Mouse (Mus musculus) forebrain, embryonic 11.5 days (tissue): ENCODE measurements around the gene Tulp2. TPM values are rescaled to one million over a fixed set of nuclear protein-coding genes. Genes with fewer than 3 reads are reported as not detected.
A peak's percentile ranks its signal among the peaks of the same experiment; 100 is the strongest.
"Not testable (repeated sequence)": the region's sequence is repeated elsewhere in the genome, so short reads cannot be mapped to it uniquely, and the experiment has no call there.

Experiments
- ATAC-seq: fragments of 200-750 bp; cut with Nextera tagmentation; replicated peaks from 2 replicates; pipeline ENCODE4 v1.8.0; 2017; ENCODE audit warnings: moderate TSS enrichment; ENCODE audit not compliant: low FRiP score
- DNase-seq: peaks from one replicate; pipeline ENCODE4 v3.0.0-alpha.2; 2017; ENCODE audit warnings: low spot score
- H3K27ac ChIP-seq: fragments of 300-500 bp; sonication (generic); 2 replicates; pipeline ENCODE4 v1.5.1; 2014; ENCODE audit warnings: low read depth, low read length
- H3K27me3 ChIP-seq: fragments of 300-500 bp; sonication (generic); 2 replicates; pipeline ENCODE4 v1.6.1; 2014; ENCODE audit warnings: mild to moderate bottlenecking, low read length, mixed read lengths; ENCODE audit not compliant: control insufficient read depth, insufficient read depth
- H3K36me3 ChIP-seq: fragments of 300-500 bp; sonication (generic); 2 replicates; pipeline ENCODE4 v1.6.1; 2014; ENCODE audit warnings: mild to moderate bottlenecking, low read length, moderate library complexity, mixed read lengths; ENCODE audit not compliant: control insufficient read depth, insufficient read depth
- H3K4me1 ChIP-seq: fragments of 300-500 bp; sonication (generic); replicated peaks from 2 replicates; pipeline ENCODE4 v1.6.1; 2014; ENCODE audit warnings: low read length, mixed read lengths; ENCODE audit not compliant: control insufficient read depth, insufficient read depth
- H3K4me2 ChIP-seq: fragments of 300-500 bp; sonication (generic); 2 replicates; pipeline ENCODE4 v1.6.1; 2014; ENCODE audit warnings: low read depth, mild to moderate bottlenecking, low read length, moderate library complexity, mixed read lengths; ENCODE audit not compliant: severe bottlenecking
- H3K4me3 ChIP-seq: fragments of 300-500 bp; sonication (generic); 2 replicates; pipeline ENCODE4 v1.5.1; 2014; ENCODE audit warnings: low read depth, low read length
- H3K9ac ChIP-seq: fragments of 300-500 bp; sonication (generic); 2 replicates; pipeline ENCODE4 v1.6.1; 2014; ENCODE audit warnings: low read length
- H3K9me3 ChIP-seq: fragments of 300-500 bp; sonication (generic); 2 replicates; pipeline ENCODE4 v1.6.1; 2016; ENCODE audit warnings: low read length, mixed read lengths; ENCODE audit not compliant: control insufficient read depth
- WGBS: fragments of 180-500 bp; shearing (Covaris S2); extraction: QIAGEN DNeasy Blood & Tissue Kit; methylation state at CpG from one replicate; pipeline ENCODE4 v1.1.7; 2014; 5-methylcytosine and 5-hydroxymethylcytosine counted together
- polyA plus RNA-seq: library from polyadenylated mRNA; unstranded; fragments of >200 nt; fragmentation: Nextera tagmentation; extraction: Ambion mirVana; gene quantifications from 2 replicates; pipeline ENCODE4 v1.2.1, GENCODE M21; 2014

Gene Tulp2
- polyA plus RNA-seq, 1 experiment from 2014 or later: 0.29 TPM

DNA sequence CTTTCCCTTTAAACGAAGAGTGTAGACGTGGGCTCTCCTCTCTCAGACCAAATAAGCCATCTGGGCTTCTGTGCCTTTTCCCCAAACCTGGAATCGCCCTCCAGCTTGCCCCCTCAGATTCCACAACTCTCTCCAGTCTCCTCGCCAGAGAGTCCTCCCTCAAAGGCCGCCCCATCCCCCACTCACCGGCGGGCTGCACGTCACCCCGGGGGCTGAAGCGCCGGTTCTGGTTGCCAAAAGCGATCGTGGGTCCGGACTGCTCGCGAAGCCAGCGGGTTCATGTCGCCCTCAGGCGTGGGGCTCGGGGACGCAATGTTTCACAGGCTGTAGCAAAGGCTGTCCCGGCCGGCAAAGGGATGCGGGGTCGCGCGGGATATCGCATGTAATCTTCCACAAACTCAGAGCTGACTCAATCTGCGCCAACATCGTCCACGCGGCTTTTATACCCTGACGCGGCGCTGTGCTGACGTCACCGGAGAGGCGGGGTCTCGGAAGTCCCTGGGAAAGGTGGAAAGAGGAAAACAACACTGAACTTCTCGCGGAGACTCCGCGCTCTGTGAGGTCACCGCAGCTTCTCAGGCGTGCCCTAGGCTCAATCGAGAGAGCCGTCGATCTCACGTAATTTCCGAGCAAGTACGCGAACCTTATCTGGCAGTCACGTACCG lies 44.3 kb downstream of the Tulp2 start, which contains the start of the genes Ppp1r15a and Plekha4:
Gene Ppp1r15a (minus strand): TSS at position 460 of the 665 bp plus-strand sequence.
Gene Plekha4 (plus strand): TSS at position 522 of the 665 bp plus-strand sequence.
- Histone ChIP-seq H3K4me3 (peak within 1 kb of the TSS; percentile 68), H3K9ac (peak within 1 kb of the TSS; percentile 75), H3K4me2 (peak within 1 kb of the TSS; percentile 43), H3K9me3 (no peaks in the 10 kb centered on the region), H3K36me3 (no peaks in the 10 kb centered on the region; the same call in 1 of the 2 replicates), H3K4me1 (peaks cover 7% of the 10 kb centered on the region; the same call in 1 of the 2 replicates), H3K27me3 (no peaks in the 10 kb centered on the region), H3K27ac (peak within 1 kb of the TSS; percentile 42; the same call in 1 of the 2 replicates)
- ATAC-seq: peak; percentile 81
- WGBS: under 1% methylated on average over 54 of the region's 54 CpGs
- peak; percentile 97 for DNase-seq

DNA sequence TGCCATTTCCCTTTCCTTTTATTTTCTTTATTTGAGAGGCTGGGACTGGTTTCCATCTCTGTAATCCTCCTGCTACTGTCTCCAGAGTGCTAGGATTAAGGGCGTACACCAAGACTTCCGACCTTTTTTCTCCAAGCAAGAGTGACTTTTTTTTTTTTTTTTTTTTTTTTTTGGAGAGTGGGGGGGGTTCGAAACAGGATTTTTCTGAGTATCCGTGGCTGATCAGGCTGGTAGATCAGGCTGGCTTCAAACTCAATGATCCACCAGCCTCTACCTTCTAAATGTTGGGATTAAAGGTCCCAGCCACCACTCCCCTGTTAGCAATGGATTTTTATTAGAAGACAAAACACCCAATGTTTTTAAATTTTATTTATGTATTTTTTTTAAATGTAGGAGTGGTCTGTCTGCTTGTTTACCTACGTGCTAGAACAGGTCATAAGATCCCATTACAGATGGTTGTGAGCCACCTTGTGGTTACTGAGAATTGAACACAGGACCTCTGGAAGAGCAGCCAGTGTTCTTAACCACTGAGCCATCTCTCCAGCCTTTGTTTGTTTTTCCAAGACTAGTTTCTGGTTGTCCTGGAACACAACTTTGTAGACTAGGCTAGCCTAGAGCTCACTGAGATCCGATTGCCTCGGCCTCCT lies 44.9 kb downstream of the Tulp2 start:
- ATAC-seq (no peak), DNase-seq (no peak)
- H3K27me3 ChIP-seq: no peaks in the 10 kb centered on the region
- peak overlapping the region; percentile 75; the same call in 1 of the 2 replicates for H3K9ac ChIP-seq
- H3K4me2 ChIP-seq: peak overlapping the region; percentile 43
- H3K4me3 ChIP-seq: peak overlapping the region; percentile 68
- 0 out of 2 replicates have a peak overlapping the region, but pooled peaks have one; percentile 42 for H3K27ac ChIP-seq
- H3K4me1 ChIP-seq: peaks cover 7% of the 10 kb centered on the region; the same call in 1 of the 2 replicates
- no peaks in the 10 kb centered on the region; the same call in 1 of the 2 replicates for H3K36me3 ChIP-seq
- no peaks in the 10 kb centered on the region for H3K9me3 ChIP-seq
- 31% methylated on average over 7 of the region's 7 CpGs for WGBS

DNA sequence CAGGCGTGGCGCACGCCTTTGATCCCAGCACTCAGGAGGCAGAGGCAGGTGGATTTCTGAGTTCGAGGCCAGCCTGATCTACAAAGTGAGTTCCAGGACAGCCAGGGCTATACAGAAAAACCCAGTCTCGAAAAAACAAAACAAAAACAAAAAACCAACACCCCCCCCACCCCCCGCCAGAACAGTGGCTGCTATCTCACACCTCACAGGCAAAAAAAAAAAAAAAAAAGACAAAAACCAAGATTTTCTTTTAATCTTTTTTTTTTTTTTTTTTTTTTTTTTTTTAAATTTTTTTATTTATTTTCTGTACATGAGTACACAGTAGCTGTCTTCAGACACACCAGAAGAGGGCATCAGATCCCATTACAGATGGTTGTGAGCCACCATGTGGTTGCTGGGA lies 45.5 kb downstream of the Tulp2 start:
- H3K9ac ChIP-seq, DNase-seq: not testable (repeated sequence)

DNA sequence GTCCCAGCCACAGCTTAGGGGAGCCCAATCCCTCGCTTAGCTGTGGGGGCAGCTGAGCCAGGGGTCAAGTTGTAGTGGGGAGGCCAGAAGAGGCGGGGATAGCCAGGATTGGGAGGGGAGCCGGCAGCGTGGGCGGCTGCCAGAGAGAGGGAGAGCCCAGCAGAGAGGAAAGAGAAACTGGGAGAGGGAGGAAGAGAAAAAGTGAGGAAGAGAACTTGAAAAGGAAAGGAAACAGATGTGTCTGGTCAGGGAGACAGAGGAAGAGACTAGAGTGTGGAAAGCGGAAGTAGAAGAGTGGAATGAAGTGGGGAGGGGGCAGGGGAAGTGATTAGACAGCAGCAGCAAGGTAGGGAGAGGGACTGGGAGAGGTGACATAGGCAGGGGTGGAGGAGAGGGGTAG lies 47.8 kb downstream of the Tulp2 start:
- H3K27me3 ChIP-seq: no peaks in the 10 kb centered on the region
- H3K9ac ChIP-seq: no peak overlapping the region
- DNase-seq: no peak
- peaks cover 7% of the 10 kb centered on the region; the same call in 1 of the 2 replicates for H3K4me1 ChIP-seq
- H3K27ac ChIP-seq: no peak overlapping the region
- no peaks in the 10 kb centered on the region for H3K36me3 ChIP-seq
- 22% methylated on average over 6 of the region's 6 CpGs for WGBS
- no peak overlapping the region for H3K4me2 ChIP-seq
- H3K4me3 ChIP-seq: no peak overlapping the region
- H3K9me3 ChIP-seq: no peaks in the 10 kb centered on the region
- ATAC-seq: no peak

More for the DNA sequence above, 45.5 kb downstream of the Tulp2 start:
- not testable (repeated sequence) for H3K4me1 ChIP-seq, H3K4me3 ChIP-seq, H3K4me2 ChIP-seq, H3K36me3 ChIP-seq, H3K9me3 ChIP-seq, ATAC-seq, H3K27ac ChIP-seq, H3K27me3 ChIP-seq
- 94% methylated on average over 6 of the region's 6 CpGs for WGBS

DNA sequence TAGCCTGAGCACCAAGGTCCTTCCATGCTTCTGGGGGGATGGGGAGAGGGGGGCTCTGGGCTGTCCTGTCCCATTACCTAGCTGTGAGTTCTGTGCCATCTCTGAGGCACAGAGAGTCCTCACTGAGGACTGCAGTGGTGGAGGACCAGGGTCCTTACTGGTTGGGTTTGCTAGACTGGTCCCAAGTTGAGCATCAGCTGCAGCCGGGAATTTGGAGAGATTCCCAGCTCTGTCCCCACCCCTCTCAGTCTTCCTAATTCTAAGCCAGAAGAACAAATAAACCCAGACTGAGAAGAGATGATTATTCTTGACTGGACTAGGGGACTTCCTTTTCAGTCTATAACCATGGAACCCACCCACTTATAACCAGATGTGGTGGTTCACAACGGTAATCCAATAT lies 49.0 kb downstream of the Tulp2 start:
- Histone ChIP-seq H3K27ac (no peak overlapping the region), H3K4me3 (no peak overlapping the region), H3K36me3 (no peaks in the 10 kb centered on the region), H3K4me1 (no peaks in the 10 kb centered on the region; the same call in 1 of the 2 replicates), H3K27me3 (no peaks in the 10 kb centered on the region), H3K9ac (no peak overlapping the region), H3K4me2 (no peak overlapping the region), H3K9me3 (no peaks in the 10 kb centered on the region)
- ATAC-seq (no peak), DNase-seq (no peak)
- WGBS: 80% methylated on average over 2 of the region's 2 CpGs

DNA sequence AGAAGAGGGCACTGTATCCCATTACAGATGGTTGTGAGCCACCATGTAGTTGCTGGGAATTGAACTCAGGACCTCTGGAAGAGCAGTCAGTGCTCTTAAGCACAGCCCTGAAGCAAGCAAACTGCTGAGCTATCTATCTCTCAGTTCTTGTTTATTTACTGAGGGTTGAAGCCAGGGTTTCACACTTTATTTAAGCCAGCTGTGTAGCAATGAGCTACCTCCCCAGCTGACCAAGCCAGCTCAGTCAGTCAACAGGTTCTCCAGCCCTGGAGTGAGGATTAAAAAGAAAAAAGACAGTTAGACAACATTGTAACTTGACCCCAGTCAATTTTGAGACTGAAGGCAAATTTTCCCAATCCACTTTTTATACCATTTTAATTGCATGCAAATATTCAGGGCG lies 54.0 kb downstream of the Tulp2 start:
- Histone ChIP-seq H3K4me2 (no peak overlapping the region), H3K9ac (no peak overlapping the region), H3K27ac (no peak overlapping the region), H3K9me3 (no peaks in the 10 kb centered on the region), H3K27me3 (no peaks in the 10 kb centered on the region), H3K4me3 (no peak overlapping the region), H3K36me3 (no peaks in the 10 kb centered on the region), H3K4me1 (peaks cover 2% of the 10 kb centered on the region; the same call in 1 of the 2 replicates)
- WGBS: 84% methylated on average over 1 of the region's 1 CpGs
- DNase-seq: no peak
- ATAC-seq: no peak

DNA sequence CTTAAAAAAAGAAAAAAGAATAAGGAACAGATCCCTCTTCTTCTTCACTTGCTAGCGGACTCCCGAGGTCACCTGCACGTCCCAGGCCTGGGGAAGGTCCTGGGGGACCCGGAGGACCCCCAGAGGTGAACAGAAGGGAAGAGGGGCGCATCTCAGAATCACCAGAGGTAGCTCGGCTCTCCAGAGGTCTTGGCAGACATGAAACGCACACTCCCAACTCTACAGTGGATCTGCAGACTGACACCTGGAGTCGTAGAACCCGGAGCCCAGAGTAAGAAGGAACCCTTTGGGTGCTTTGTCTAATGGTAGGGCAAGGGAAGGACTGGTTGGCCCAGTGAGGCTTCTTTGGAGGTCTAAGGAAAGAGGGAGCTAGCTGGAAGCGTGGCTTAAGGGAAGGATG lies 55.9 kb downstream of the Tulp2 start:
- Histone ChIP-seq H3K4me1 (peaks cover 2% of the 10 kb centered on the region; the same call in 1 of the 2 replicates), H3K36me3 (no peaks in the 10 kb centered on the region), H3K9ac (peak overlapping the region; percentile 63), H3K9me3 (no peaks in the 10 kb centered on the region), H3K27ac (no peak overlapping the region), H3K4me3 (peak overlapping the region; percentile 50), H3K27me3 (no peaks in the 10 kb centered on the region), H3K4me2 (peak overlapping the region; percentile 73)
- WGBS: 76% methylated on average over 10 of the region's 10 CpGs
- DNase-seq (no peak), ATAC-seq (no peak)

DNA sequence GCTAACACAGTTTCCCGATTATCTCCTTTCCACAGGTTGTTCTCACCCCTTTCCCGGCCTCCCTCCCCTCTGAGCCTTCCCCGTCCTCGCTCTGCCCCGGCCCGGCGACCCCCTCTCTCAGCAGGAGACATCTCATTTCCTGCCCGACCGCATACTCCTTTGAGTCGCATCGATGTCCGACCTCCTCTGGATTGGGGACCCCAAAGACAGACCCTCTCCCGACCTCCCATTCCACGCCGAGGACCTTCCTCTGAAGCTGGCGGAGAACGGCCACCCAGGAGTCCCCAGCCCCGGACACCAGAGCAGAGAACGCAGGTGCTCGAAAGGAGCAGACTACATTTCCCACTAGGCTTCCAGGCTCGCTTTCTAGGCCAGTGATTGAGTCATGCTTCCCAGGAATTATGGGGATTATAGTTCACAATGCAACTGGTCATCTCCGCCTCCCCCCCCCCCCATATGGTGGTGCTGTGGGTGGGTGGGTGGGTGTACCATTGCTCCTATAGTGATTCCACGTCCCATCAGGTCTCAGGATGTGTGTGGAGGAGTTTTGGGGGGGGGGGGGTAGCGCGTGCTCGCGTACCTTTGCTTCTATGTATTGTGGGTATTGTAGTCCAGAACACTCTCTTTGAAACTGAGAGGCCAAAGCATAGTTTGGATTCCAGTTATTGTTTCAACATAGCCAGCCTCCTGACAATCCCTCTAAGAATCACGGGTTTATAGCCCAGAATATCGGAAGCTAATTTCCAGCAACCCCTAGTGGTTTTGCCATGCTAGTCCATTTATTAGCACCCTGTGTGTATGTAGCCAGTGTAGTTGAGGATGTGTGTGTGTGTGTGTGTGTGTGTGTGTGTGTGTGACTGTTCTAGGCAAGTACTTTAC lies 56.7 kb downstream of the Tulp2 start:
- Histone ChIP-seq H3K27ac (no peak overlapping the region), H3K4me1 (peaks cover 2% of the 10 kb centered on the region; the same call in 1 of the 2 replicates), H3K4me3 (peak overlapping the region; percentile 50), H3K27me3 (no peaks in the 10 kb centered on the region), H3K9me3 (no peaks in the 10 kb centered on the region), H3K36me3 (no peaks in the 10 kb centered on the region), H3K9ac (peak overlapping the region; percentile 63), H3K4me2 (peak overlapping the region; percentile 73)
- DNase-seq (peak; percentile 77), ATAC-seq (peak; percentile 81)
- WGBS: 2% methylated on average over 28 of the region's 29 CpGs
